Mouse (Mus musculus): ENCODE results near the gene Btbd11. TPM values are rescaled to one million over a fixed set of nuclear protein-coding genes. Genes with fewer than 3 reads are reported as not detected.

Gene Btbd11
- polyA plus RNA-seq, 1 experiment from 2014 or later: 5.5 TPM

GRCm38 (mm10) chr10:85522220-85522760 lies 135.7 kb downstream of the Btbd11 start:
- H3K27ac ChIP-seq (replicated peaks): no peak overlapping the region
- H3K9me3 ChIP-seq: no peaks in the 10 kb centered on the region
- no peak for DNase-seq (ENCODE audit: low spot score)
- peaks cover 31% of the 10 kb centered on the region for H3K4me1 ChIP-seq
- H3K27me3 ChIP-seq (replicated peaks; ENCODE audit: low read depth, poor library complexity, severe bottlenecking): no peaks in the 10 kb centered on the region
- no peaks in the 10 kb centered on the region for H3K36me3 ChIP-seq (replicated peaks)
- WGBS: 83% methylated on average over 7 of the region's 7 CpGs
- H3K4me3 ChIP-seq: no peak overlapping the region

GRCm38 (mm10) chr10:85525267-85526015 lies 138.8 kb downstream of the Btbd11 start:
- H3K36me3 ChIP-seq (replicated peaks): no peaks in the 10 kb centered on the region
- no peaks in the 10 kb centered on the region for H3K27me3 ChIP-seq (replicated peaks; ENCODE audit: low read depth, poor library complexity, severe bottlenecking)
- no peaks in the 10 kb centered on the region for H3K9me3 ChIP-seq
- H3K4me1 ChIP-seq: peaks cover 29% of the 10 kb centered on the region
- no peak overlapping the region for H3K27ac ChIP-seq (replicated peaks)
- no peak overlapping the region for H3K4me3 ChIP-seq
- WGBS: 26% methylated on average over 7 of the region's 7 CpGs
- DNase-seq (ENCODE audit: low spot score): no peak

- Histone ChIP-seq H3K27ac (replicated peaks) (no peak overlapping the region), H3K27me3 (replicated peaks; ENCODE audit: low read depth, poor library complexity, severe bottlenecking) (no peaks in the 10 kb centered on the region), H3K36me3 (replicated peaks) (no peaks in the 10 kb centered on the region), H3K9me3 (no peaks in the 10 kb centered on the region), H3K4me3 (no peak overlapping the region), H3K4me1 (peaks cover 29% of the 10 kb centered on the region)
- WGBS: 63% methylated on average over 2 of the region's 2 CpGs
- no peak for DNase-seq (ENCODE audit: low spot score)
Observed at GRCm38 (mm10) chr10:85526657-85527056, 140.0 kb downstream of the Btbd11 start.

GRCm38 (mm10) chr10:85527722-85528121 lies 141.1 kb downstream of the Btbd11 start:
- no peaks in the 10 kb centered on the region for H3K9me3 ChIP-seq
- H3K27ac ChIP-seq (replicated peaks): no peak overlapping the region
- H3K36me3 ChIP-seq (replicated peaks): no peaks in the 10 kb centered on the region
- H3K4me3 ChIP-seq: no peak overlapping the region
- 65% methylated on average over 4 of the region's 4 CpGs for WGBS
- peaks cover 29% of the 10 kb centered on the region for H3K4me1 ChIP-seq
- H3K27me3 ChIP-seq (replicated peaks; ENCODE audit: low read depth, poor library complexity, severe bottlenecking): no peaks in the 10 kb centered on the region
- DNase-seq (ENCODE audit: low spot score): no peak

- no peaks in the 10 kb centered on the region for H3K27me3 ChIP-seq (replicated peaks; ENCODE audit: low read depth, poor library complexity, severe bottlenecking)
- H3K27ac ChIP-seq (replicated peaks): no peak overlapping the region
- no peaks in the 10 kb centered on the region for H3K9me3 ChIP-seq
- whole genome bisulfite sequencing: 72% methylated on average over 7 of the region's 7 CpGs
- no peaks in the 10 kb centered on the region for H3K36me3 ChIP-seq (replicated peaks)
- H3K4me1 ChIP-seq: 0 out of 2 replicates have a peak, but pooled peaks cover 3% of the 10 kb centered on the region
- DNase-seq (ENCODE audit: low spot score): no peak
- H3K4me3 ChIP-seq: no peak overlapping the region
Observed at GRCm38 (mm10) chr10:85533192-85533710, 146.6 kb downstream of the Btbd11 start.

- WGBS: 84% methylated on average over 11 of the region's 11 CpGs
- Histone ChIP-seq H3K9me3 (no peaks in the 10 kb centered on the region), H3K4me1 (peaks cover 14% of the 10 kb centered on the region), H3K27me3 (replicated peaks; ENCODE audit: low read depth, poor library complexity, severe bottlenecking) (peaks cover 4% of the 10 kb centered on the region; the same call in 1 of the 2 replicates), H3K36me3 (replicated peaks) (no peaks in the 10 kb centered on the region), H3K27ac (replicated peaks) (no peak overlapping the region), H3K4me3 (no peak overlapping the region)
- no peak for DNase-seq (ENCODE audit: low spot score)
Observed at GRCm38 (mm10) chr10:85538051-85538753, 151.6 kb downstream of the Btbd11 start.

GRCm38 (mm10) chr10:85539510-85540120 lies 153.0 kb downstream of the Btbd11 start:
- Histone ChIP-seq H3K36me3 (replicated peaks) (no peaks in the 10 kb centered on the region), H3K9me3 (no peaks in the 10 kb centered on the region), H3K4me3 (no peak overlapping the region), H3K4me1 (peaks cover 21% of the 10 kb centered on the region), H3K27me3 (replicated peaks; ENCODE audit: low read depth, poor library complexity, severe bottlenecking) (peaks cover 4% of the 10 kb centered on the region; the same call in 1 of the 2 replicates), H3K27ac (replicated peaks) (no peak overlapping the region)
- peak; percentile 21 for DNase-seq (ENCODE audit: low spot score)
- WGBS: 21% methylated on average over 8 of the region's 8 CpGs

- Histone ChIP-seq H3K36me3 (replicated peaks) (no peaks in the 10 kb centered on the region), H3K4me3 (no peak overlapping the region), H3K27ac (replicated peaks) (no peak overlapping the region), H3K4me1 (peaks cover 29% of the 10 kb centered on the region), H3K27me3 (replicated peaks; ENCODE audit: low read depth, poor library complexity, severe bottlenecking) (peaks cover 4% of the 10 kb centered on the region; the same call in 1 of the 2 replicates), H3K9me3 (no peaks in the 10 kb centered on the region)
- DNase-seq (ENCODE audit: low spot score): no peak
- WGBS: 89% methylated on average over 13 of the region's 13 CpGs
Observed at GRCm38 (mm10) chr10:85540311-85541093, 153.9 kb downstream of the Btbd11 start.

- no peak overlapping the region for H3K27ac ChIP-seq (replicated peaks)
- no peaks in the 10 kb centered on the region for H3K9me3 ChIP-seq
- 91% methylated on average over 3 of the region's 3 CpGs for WGBS
- H3K27me3 ChIP-seq (replicated peaks; ENCODE audit: low read depth, poor library complexity, severe bottlenecking): peaks cover 4% of the 10 kb centered on the region; the same call in 1 of the 2 replicates
- no peaks in the 10 kb centered on the region for H3K36me3 ChIP-seq (replicated peaks)
- H3K4me1 ChIP-seq: peaks cover 32% of the 10 kb centered on the region
- no peak for DNase-seq (ENCODE audit: low spot score)
- H3K4me3 ChIP-seq: no peak overlapping the region
Observed at GRCm38 (mm10) chr10:85541481-85541880, 154.9 kb downstream of the Btbd11 start.

- Histone ChIP-seq H3K36me3 (replicated peaks) (no peaks in the 10 kb centered on the region), H3K4me3 (no peak overlapping the region), H3K27ac (replicated peaks) (no peak overlapping the region), H3K9me3 (no peaks in the 10 kb centered on the region), H3K4me1 (peaks cover 32% of the 10 kb centered on the region), H3K27me3 (replicated peaks; ENCODE audit: low read depth, poor library complexity, severe bottlenecking) (peaks cover 4% of the 10 kb centered on the region; the same call in 1 of the 2 replicates)
- no peak for DNase-seq (ENCODE audit: low spot score)
- WGBS: 93% methylated on average over 14 of the region's 14 CpGs
Observed at GRCm38 (mm10) chr10:85541892-85542630, 155.4 kb downstream of the Btbd11 start.

- Histone ChIP-seq H3K36me3 (replicated peaks) (no peaks in the 10 kb centered on the region), H3K4me1 (peaks cover 32% of the 10 kb centered on the region), H3K9me3 (no peaks in the 10 kb centered on the region), H3K4me3 (no peak overlapping the region), H3K27ac (replicated peaks) (no peak overlapping the region), H3K27me3 (replicated peaks; ENCODE audit: low read depth, poor library complexity, severe bottlenecking) (peaks cover 4% of the 10 kb centered on the region; the same call in 1 of the 2 replicates)
- WGBS: 93% methylated on average over 2 of the region's 2 CpGs
- no peak for DNase-seq (ENCODE audit: low spot score)
Observed at GRCm38 (mm10) chr10:85543281-85543680, 156.7 kb downstream of the Btbd11 start.

Measured in embryonic facial prominence, embryonic 10.5 days (tissue).